Comparison of ENCODE assay signal across 18 mouse cellular contexts in genomic region chr15:100685255-100685654, GRCm38 (mm10). TPM values are rescaled to one million over a fixed set of nuclear protein-coding genes. Genes with fewer than 3 reads are reported as not detected.
DNase-seq lines count a peak whose midpoint lies in the region; ATAC-seq and TF ChIP-seq lines count a peak whose summit lies in the region.
"Had no signal": no experiment of that assay in that cellular context is flagged by ENCODE, and none has a peak within 500 bp of the region (broad histone marks: within the 10 kb centered on the region; RNA-seq: fewer than 3 reads in every experiment).

No protein-coding gene starts in this region.

- no peak for TF ChIP-seq CTCF in liver, embryonic 14.5 days (IDR thresholded peaks at IDR 0.05; ENCODE audit: low read depth)

- 26% methylated on average over 13 of the region's 13 CpGs for WGBS in liver, embryonic 14.5 days (ENCODE audit: insufficient replicate concordance)

- H3K4me2 ChIP-seq in liver, embryonic 14.5 days (ENCODE audit: low read depth): peak overlapping the region; percentile 52
- H3K4me2 ChIP-seq: embryonic facial prominence, embryonic 13.5 days; hindbrain, embryonic 15.5 days; lung, embryonic 14.5 days; neural tube, embryonic 15.5 days had no signal

- H3K9ac ChIP-seq in liver, embryonic 14.5 days (replicated peaks): no peak overlapping the region
- H3K9ac ChIP-seq: embryonic facial prominence, embryonic 13.5 days; heart, embryonic 15.5 days; hindbrain, embryonic 15.5 days; lung, embryonic 14.5 days; neural tube, embryonic 15.5 days had no signal

- 0 out of 4 replicates have a peak overlapping the region, but pooled peaks of 1 of the 2 experiments have one; percentile 12 for H3K4me3 ChIP-seq in liver, embryonic 14.5 days (ENCODE audit: insufficient read depth in 1 of 2, low read depth in 2 of 2, low read length in 2 of 2)
- H3K4me3 ChIP-seq: embryonic facial prominence, embryonic 13.5 days; heart, embryonic 15.5 days; hindbrain, embryonic 15.5 days; neural tube, embryonic 15.5 days had no signal

- DNase-seq in adrenal gland, postnatal 36 days: peak; percentile 37 to 38
- DNase-seq in adrenal gland, adult (ENCODE audit: inconsistent age in 2 of 2, low spot score in 1 of 2): no peak
- DNase-seq in thymus, postnatal 4 days: peak; percentile 45
- no peak for DNase-seq in thymus, postnatal 10 days (ENCODE audit: low spot score in 2 of 2)
- DNase-seq in liver, embryonic 14.5 days (ENCODE audit: low read depth in 3 of 3, low spot score in 3 of 3): no peak
- no peak for DNase-seq in cerebellum, postnatal 14 days
- no peak for DNase-seq in kidney, adult 18-20 months
- no peak for DNase-seq in ovary, postnatal 14 days (ENCODE audit: low spot score)
- DNase-seq: adrenal gland, adult 2 months; cerebellum, postnatal 25 days; gastrocnemius, postnatal 25 days; lung, embryonic 14.5 days; right cerebral cortex, adult 18-20 months had no signal

- no peak for TF ChIP-seq EP300 in liver, embryonic 14.5 days (IDR thresholded peaks at IDR 0.05; ENCODE audit: low read depth)

- peaks cover 3% of the 10 kb centered on the region; the same call in 1 of the 2 replicates for H3K9me3 ChIP-seq in liver, embryonic 14.5 days (ENCODE audit: control insufficient read depth, low read length)
- H3K9me3 ChIP-seq: hindbrain, embryonic 15.5 days; neural tube, embryonic 15.5 days had no signal

- no peak overlapping the region for H3K27ac ChIP-seq in liver, embryonic 14.5 days
- H3K27ac ChIP-seq: embryonic facial prominence, embryonic 13.5 days; heart, embryonic 15.5 days; hindbrain, embryonic 15.5 days; neural tube, embryonic 15.5 days had no signal

- ATAC-seq in liver, embryonic 14.5 days (ENCODE audit: insufficient read depth): peak; percentile 41; the same call in 1 of the 2 replicates
- ATAC-seq: forebrain, embryonic 16.5 days had no signal

- no peaks in the 10 kb centered on the region for H3K36me3 ChIP-seq in liver, embryonic 14.5 days (replicated peaks; ENCODE audit: control insufficient read depth, insufficient read depth, low read depth)
- H3K36me3 ChIP-seq: embryonic facial prominence, embryonic 13.5 days; heart, embryonic 15.5 days; hindbrain, embryonic 15.5 days; neural tube, embryonic 15.5 days had no signal

- no peaks in the 10 kb centered on the region for H3K27me3 ChIP-seq in liver, embryonic 14.5 days (ENCODE audit: control insufficient read depth, insufficient read depth, low read length)
- H3K27me3 ChIP-seq: hindbrain, embryonic 15.5 days; neural tube, embryonic 15.5 days had no signal

- peaks cover 10 to 36% of the 10 kb centered on the region in 2 experiments for H3K4me1 ChIP-seq in liver, embryonic 14.5 days (replicated peaks; ENCODE audit: control insufficient read depth in 2 of 2, insufficient read depth in 2 of 2, low read length in 1 of 2)
- H3K4me1 ChIP-seq: hindbrain, embryonic 15.5 days had no signal

RNA-seq across cellular contexts. Expression of gene Cela1, which starts 2.5 kb away (rescaled TPM):
- 10 to 100 TPM; 60.2 to 64.9 TPM for total RNA-seq in adrenal gland, postnatal 36 days (2021)
- polyA plus RNA-seq in liver, embryonic 14.5 days (2012; rRNA removed): 8.1 and 9.5 TPM in 2 replicates
- polyA plus RNA-seq in liver, embryonic 14.5 days (2014; fragmentation: Nextera tagmentation; extraction: Ambion mirVana): 11.5 and 13.8 TPM in 2 replicates
- total RNA-seq: gastrocnemius, postnatal 25 days had no signal

RNA-seq across cellular contexts. Expression of gene Bin2, which starts 15.9 kb away (rescaled TPM):
- 1 to 10 TPM; 1.8 to 3.2 TPM for total RNA-seq in adrenal gland, postnatal 36 days (2021)
- polyA plus RNA-seq in liver, embryonic 14.5 days (2012; rRNA removed): 16.5 and 17.5 TPM in 2 replicates
- 12.7 and 15.2 TPM in 2 replicates for polyA plus RNA-seq in liver, embryonic 14.5 days (2014; fragmentation: Nextera tagmentation; extraction: Ambion mirVana)

RNA-seq across cellular contexts. Expression of gene Galnt6, which starts 43.9 kb away (rescaled TPM):
- 1 to 10 TPM; 4.1 to 5.9 TPM for total RNA-seq in adrenal gland, postnatal 36 days (2021)
- 0.36 and 0.47 TPM in 2 replicates for polyA plus RNA-seq in liver, embryonic 14.5 days (2012; rRNA removed)
- 0.73 and 0.84 TPM in 2 replicates for polyA plus RNA-seq in liver, embryonic 14.5 days (2014; fragmentation: Nextera tagmentation; extraction: Ambion mirVana)

RNA-seq across cellular contexts. Expression of gene Smagp, which starts 48.5 kb away (rescaled TPM):
- 10 to 100 TPM; 37.5 to 49.6 TPM for total RNA-seq in adrenal gland, postnatal 36 days (2021)
- 7.3 TPM in 2 replicates for polyA plus RNA-seq in liver, embryonic 14.5 days (2012; rRNA removed)
- polyA plus RNA-seq in liver, embryonic 14.5 days (2014; fragmentation: Nextera tagmentation; extraction: Ambion mirVana): 6.8 and 7.0 TPM in 2 replicates

Comparison
In these comparisons a context has a peak if more than half of its experiments do, and no peak if none do; other contexts are left out.
1. DNase-seq: peak in adrenal gland, postnatal 36 days (2 of 2) and thymus, postnatal 4 days (single experiment); none in adrenal gland, adult (0 of 2), thymus, postnatal 10 days (0 of 2), liver, embryonic 14.5 days (0 of 3), cerebellum, postnatal 14 days (0 of 2), kidney, adult 18-20 months (single experiment) and ovary, postnatal 14 days (single experiment).